Mouse (Mus musculus) myocyte (in vitro differentiated cells): ENCODE data around the gene Fabp3.

Experiments
- CEBPB ChIP-seq: IDR thresholded peaks from 2 replicates; pipeline ENCODE4 v1.6.1; 2011; ENCODE audit warnings: mild to moderate bottlenecking, moderate library complexity; ENCODE audit not compliant: poor library complexity, insufficient read depth, severe bottlenecking
- E2F4 ChIP-seq: IDR thresholded peaks from one replicate; pipeline ENCODE4 v1.6.1; 2011; ENCODE audit warnings: mild to moderate bottlenecking, control low read depth, moderate library complexity; ENCODE audit not compliant: insufficient read depth
- MAX ChIP-seq: IDR thresholded peaks from one replicate; pipeline ENCODE4 v1.6.1; 2011; ENCODE audit warnings: low read depth, mild to moderate bottlenecking, control low read depth
- MYOD1 ChIP-seq, 3 experiments: IDR thresholded peaks; one replicate each; pipeline ENCODE4 v1.6.1; 2011; ENCODE audit warnings: control low read depth in 2 of 3, low read depth in 2 of 3, mild to moderate bottlenecking in 2 of 3, moderate library complexity in 1 of 3; ENCODE audit not compliant: insufficient read length in 2 of 3, control insufficient read depth in 1 of 3
- MYOG ChIP-seq, 3 experiments: IDR thresholded peaks; one replicate each; pipeline ENCODE4 v1.6.1; 2011; ENCODE audit warnings: control low read depth in 2 of 3, low read depth in 2 of 3, mild to moderate bottlenecking in 2 of 3; ENCODE audit not compliant: insufficient read length in 2 of 3, control insufficient read depth in 1 of 3, insufficient read depth in 1 of 3
- POLR2A ChIP-seq: IDR thresholded peaks from one replicate; pipeline ENCODE4 v1.6.1; 2011; ENCODE audit warnings: low read depth, mild to moderate bottlenecking, control low read depth, moderate library complexity; ENCODE audit not compliant: insufficient read length
- POLR2AphosphoS2 ChIP-seq: IDR thresholded peaks from one replicate; pipeline ENCODE4 v1.6.1; 2011; ENCODE audit warnings: low read depth, control low read depth; ENCODE audit not compliant: insufficient read length
- REST ChIP-seq: IDR thresholded peaks from one replicate; pipeline ENCODE4 v1.6.1; 2011; ENCODE audit warnings: mild to moderate bottlenecking, control low read depth, moderate library complexity; ENCODE audit not compliant: insufficient read depth, insufficient read length
- TCF3 ChIP-seq: IDR thresholded peaks from one replicate; pipeline ENCODE4 v1.6.1; 2011; ENCODE audit warnings: low read depth, control low read depth; ENCODE audit not compliant: insufficient read length
- USF1 ChIP-seq: IDR thresholded peaks from one replicate; pipeline ENCODE4 v1.6.1; 2011; ENCODE audit warnings: low read depth, mild to moderate bottlenecking, control low read depth, moderate library complexity

DNA sequence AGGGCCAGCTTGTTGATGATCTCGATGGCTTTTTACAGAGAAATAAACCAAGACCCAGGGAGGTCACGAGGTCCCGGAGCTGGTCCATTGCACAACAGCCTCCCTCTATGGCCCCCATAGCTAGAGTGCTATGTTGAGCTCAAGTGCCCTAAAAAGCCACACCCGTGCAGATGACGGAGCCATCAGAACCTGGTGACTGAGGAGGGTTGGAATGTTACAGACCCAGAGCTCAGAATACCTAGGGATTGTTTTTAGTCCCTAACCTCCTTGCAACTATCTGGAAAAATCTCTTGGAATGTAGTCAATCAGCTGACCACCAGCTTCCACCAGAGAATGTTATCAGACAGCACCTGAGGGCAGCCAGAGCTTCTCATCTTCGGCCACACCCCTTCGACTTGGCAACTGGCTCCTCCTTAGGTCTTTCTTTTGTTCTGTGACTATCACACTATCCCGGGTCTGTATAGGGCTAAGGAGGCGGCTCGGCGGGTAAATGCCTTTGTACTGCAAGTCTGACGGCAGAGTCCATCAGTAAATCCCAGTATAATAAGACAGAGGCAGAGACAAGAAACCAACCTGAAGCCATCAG, 6.0 kb upstream of the Fabp3 start:
- no peak for TF ChIP-seq USF1
- TF ChIP-seq POLR2A = no peak
- no peak for TF ChIP-seq CEBPB
- TF ChIP-seq MAX = no peak
- no peak for TF ChIP-seq POLR2AphosphoS2
- TF ChIP-seq REST = no peak
- TF ChIP-seq MYOG (IDR thresholded peaks at IDR 0.05; ENCODE audit: control insufficient read depth in 1 of 3, insufficient read depth in 1 of 3, insufficient read length in 2 of 3, low read depth in 2 of 3) = no peak
- no peak for TF ChIP-seq MYOD1 (IDR thresholded peaks at IDR 0.05; ENCODE audit: control insufficient read depth in 1 of 3, insufficient read length in 2 of 3, low read depth in 2 of 3)
- no peak for TF ChIP-seq TCF3
- TF ChIP-seq E2F4 = no peak
